Mouse (Mus musculus) forebrain, embryonic 16.5 days (tissue): ENCODE results near the gene 4930548H24Rik. TPM values are rescaled to one million over a fixed set of nuclear protein-coding genes. Genes with fewer than 3 reads are reported as not detected.

Source experiments
- ATAC-seq: fragments of 200-750 bp; cut with Nextera tagmentation; 2 replicates; pipeline ENCODE4 v1.8.0; 2017; ENCODE audit warnings: mild to moderate bottlenecking, moderate library complexity
- H3K27ac ChIP-seq: fragments of 300-500 bp; sonication (generic); 2 replicates; pipeline ENCODE4 v1.5.1; 2014; ENCODE audit warnings: low read length, control low read depth
- H3K27me3 ChIP-seq: fragments of 300-500 bp; sonication (generic); replicated peaks from 2 replicates; pipeline ENCODE4 v1.6.1; 2014; ENCODE audit warnings: low read length; ENCODE audit not compliant: control insufficient read depth, insufficient read depth
- H3K36me3 ChIP-seq: fragments of 300-500 bp; sonication (generic); 2 replicates; pipeline ENCODE4 v1.6.1; 2014; ENCODE audit not compliant: control insufficient read depth, insufficient read depth
- H3K4me1 ChIP-seq: fragments of 300-500 bp; sonication (generic); replicated peaks from 2 replicates; pipeline ENCODE4 v1.6.1; 2014; ENCODE audit warnings: low read length; ENCODE audit not compliant: control insufficient read depth, insufficient read depth
- H3K4me2 ChIP-seq: fragments of 300-500 bp; sonication (generic); 2 replicates; pipeline ENCODE4 v1.6.1; 2014; ENCODE audit warnings: mild to moderate bottlenecking, low read length, control low read depth
- H3K4me3 ChIP-seq: fragments of 300-500 bp; sonication (generic); replicated peaks from 2 replicates; pipeline ENCODE4 v1.5.1; 2014; ENCODE audit warnings: mild to moderate bottlenecking, low read length, control low read depth
- H3K9ac ChIP-seq: fragments of 300-500 bp; sonication (generic); replicated peaks from 2 replicates; pipeline ENCODE4 v1.6.1; 2014; ENCODE audit warnings: low read depth, low read length, control low read depth
- H3K9me3 ChIP-seq: fragments of 300-500 bp; sonication (generic); 2 replicates; pipeline ENCODE4 v1.6.1; 2016; ENCODE audit warnings: low read length; ENCODE audit not compliant: control insufficient read depth
- WGBS: fragments of 180-500 bp; shearing (Covaris S2); extraction: QIAGEN DNeasy Blood & Tissue Kit; methylation state at CpG from one replicate; pipeline ENCODE4 v1.1.7; 2014; 5-methylcytosine and 5-hydroxymethylcytosine counted together
- polyA plus RNA-seq: library from polyadenylated mRNA; unstranded; fragments of >200 nt; fragmentation: Nextera tagmentation; extraction: Ambion mirVana; gene quantifications from 2 replicates; pipeline ENCODE4 v1.2.1, GENCODE M21; 2015

The 4930548H24Rik gene
- not detected in 2 replicates for polyA plus RNA-seq

- WGBS: 92% methylated on average over 3 of the region's 3 CpGs
- no peak within 1 kb of the TSS for H3K4me2 ChIP-seq
- H3K36me3 ChIP-seq: peaks cover 14% of the 10 kb centered on the region
- H3K4me1 ChIP-seq: no peaks in the 10 kb centered on the region
- H3K27me3 ChIP-seq: no peaks in the 10 kb centered on the region
- H3K9me3 ChIP-seq: no peaks in the 10 kb centered on the region
- H3K27ac ChIP-seq: no peak within 1 kb of the TSS
- H3K9ac ChIP-seq: no peak within 1 kb of the TSS
- no peak within 1 kb of the TSS for H3K4me3 ChIP-seq
- ATAC-seq: no peak
These were observed at the start of gene 4930548H24Rik for GRCm38 (mm10) chr5:31485440-31485839. Gene 4930548H24Rik, plus strand, starts transcription at chr5:31485740.

- Histone ChIP-seq H3K36me3 (no peaks in the 10 kb centered on the region), H3K27me3 (no peaks in the 10 kb centered on the region), H3K4me1 (peaks cover 15% of the 10 kb centered on the region), H3K9ac (no peak overlapping the region), H3K4me2 (no peak overlapping the region), H3K9me3 (no peaks in the 10 kb centered on the region), H3K4me3 (no peak overlapping the region), H3K27ac (no peak overlapping the region)
- no peak for ATAC-seq
- 90% methylated on average over 2 of the region's 2 CpGs for WGBS
These were observed 34.2 kb upstream of the 4930548H24Rik start for GRCm38 (mm10) chr5:31451336-31451735.

- H3K4me3 ChIP-seq: peak within 1 kb of the TSS; percentile 67
- no peak within 1 kb of the TSS for H3K27ac ChIP-seq
- H3K36me3 ChIP-seq: no peaks in the 10 kb centered on the region
- H3K4me2 ChIP-seq: peak within 1 kb of the TSS; percentile 93
- WGBS: 6% methylated on average over 23 of the region's 23 CpGs
- peak; percentile 99 for ATAC-seq
- H3K9me3 ChIP-seq: no peaks in the 10 kb centered on the region
- H3K27me3 ChIP-seq: no peaks in the 10 kb centered on the region
- peaks cover 15% of the 10 kb centered on the region for H3K4me1 ChIP-seq
- H3K9ac ChIP-seq: peak within 1 kb of the TSS; percentile 66
These were observed 33.5 kb upstream of the 4930548H24Rik start, which contains the start of gene Zfp512 for GRCm38 (mm10) chr5:31451878-31452561. Gene Zfp512, plus strand, starts transcription at chr5:31452431.

- Histone ChIP-seq H3K27me3 (no peaks in the 10 kb centered on the region), H3K4me2 (peak overlapping the region; percentile 93), H3K36me3 (no peaks in the 10 kb centered on the region), H3K27ac (no peak overlapping the region), H3K9ac (peak overlapping the region; percentile 59), H3K4me1 (peaks cover 15% of the 10 kb centered on the region), H3K9me3 (no peaks in the 10 kb centered on the region), H3K4me3 (peak overlapping the region; percentile 67)
- WGBS: under 1% methylated on average over 11 of the region's 11 CpGs
- no peak for ATAC-seq
These were observed 33.0 kb upstream of the 4930548H24Rik start for GRCm38 (mm10) chr5:31452562-31452878.

GRCm38 (mm10) chr5:31452886-31453410 is 32.6 kb upstream of the 4930548H24Rik start:
- no peak for ATAC-seq
- Histone ChIP-seq H3K4me2 (peak overlapping the region; percentile 93), H3K36me3 (no peaks in the 10 kb centered on the region), H3K9me3 (no peaks in the 10 kb centered on the region), H3K27me3 (no peaks in the 10 kb centered on the region), H3K4me1 (peaks cover 15% of the 10 kb centered on the region), H3K27ac (no peak overlapping the region), H3K9ac (peak overlapping the region; percentile 66), H3K4me3 (peak overlapping the region; percentile 67)
- WGBS: 14% methylated on average over 7 of the region's 7 CpGs

- H3K4me3 ChIP-seq: no peak overlapping the region
- 97% methylated on average over 3 of the region's 3 CpGs for WGBS
- peaks cover 43% of the 10 kb centered on the region for H3K36me3 ChIP-seq
These were observed 17.7 kb upstream of the 4930548H24Rik start for GRCm38 (mm10) chr5:31467798-31468197.

GRCm38 (mm10) chr5:31469711-31470110 is 15.8 kb upstream of the 4930548H24Rik start:
- no peak for ATAC-seq
- Histone ChIP-seq H3K27me3 (no peaks in the 10 kb centered on the region), H3K36me3 (peaks cover 60% of the 10 kb centered on the region), H3K9me3 (no peaks in the 10 kb centered on the region), H3K4me3 (no peak overlapping the region), H3K4me2 (no peak overlapping the region), H3K4me1 (no peaks in the 10 kb centered on the region), H3K27ac (no peak overlapping the region), H3K9ac (no peak overlapping the region)
- 93% methylated on average over 6 of the region's 6 CpGs for WGBS

More at GRCm38 (mm10) chr5:31467798-31468197, 17.7 kb upstream of the 4930548H24Rik start:
- Histone ChIP-seq H3K27me3 (no peaks in the 10 kb centered on the region), H3K4me2 (no peak overlapping the region), H3K4me1 (no peaks in the 10 kb centered on the region), H3K27ac (no peak overlapping the region), H3K9ac (no peak overlapping the region), H3K9me3 (no peaks in the 10 kb centered on the region)
- ATAC-seq: no peak

GRCm38 (mm10) chr5:31470334-31470733 is 15.2 kb upstream of the 4930548H24Rik start:
- no peak for ATAC-seq
- Histone ChIP-seq H3K4me2 (no peak overlapping the region), H3K9ac (no peak overlapping the region), H3K4me3 (no peak overlapping the region), H3K27ac (no peak overlapping the region), H3K27me3 (no peaks in the 10 kb centered on the region), H3K4me1 (no peaks in the 10 kb centered on the region), H3K36me3 (peaks cover 61% of the 10 kb centered on the region), H3K9me3 (no peaks in the 10 kb centered on the region)
- 82% methylated on average over 7 of the region's 7 CpGs for WGBS

GRCm38 (mm10) chr5:31480536-31480935 is 5.0 kb upstream of the 4930548H24Rik start:
- Histone ChIP-seq H3K4me2 (no peak overlapping the region), H3K36me3 (peaks cover 48% of the 10 kb centered on the region), H3K9ac (no peak overlapping the region), H3K4me3 (no peak overlapping the region), H3K9me3 (no peaks in the 10 kb centered on the region), H3K27me3 (no peaks in the 10 kb centered on the region), H3K27ac (no peak overlapping the region), H3K4me1 (no peaks in the 10 kb centered on the region)
- ATAC-seq: no peak
- WGBS: 95% methylated on average over 4 of the region's 4 CpGs
